Mouse (Mus musculus) heart, embryonic 10.5 days (tissue): ENCODE results near the gene Got1. TPM values are rescaled to one million over a fixed set of nuclear protein-coding genes. Genes with fewer than 3 reads are reported as not detected.

Source experiments
- DNase-seq: peaks from one replicate; pipeline ENCODE4 v3.0.0-alpha.2; 2017; ENCODE audit warnings: low spot score
- H3K27ac ChIP-seq: fragments of 300-500 bp; sonication (generic); 2 replicates; pipeline ENCODE4 v1.5.1; 2016; ENCODE audit warnings: mild to moderate bottlenecking
- H3K27me3 ChIP-seq: fragments of 300-500 bp; sonication (generic); 2 replicates; pipeline ENCODE4 v1.6.1; 2016; ENCODE audit warnings: mild to moderate bottlenecking; ENCODE audit not compliant: poor library complexity, insufficient read depth, severe bottlenecking
- H3K36me3 ChIP-seq: fragments of 300-500 bp; sonication (generic); 2 replicates; pipeline ENCODE4 v1.6.1; 2016; ENCODE audit warnings: mild to moderate bottlenecking, moderate library complexity
- H3K4me1 ChIP-seq: fragments of 300-500 bp; sonication (generic); 2 replicates; pipeline ENCODE4 v1.6.1; 2016; ENCODE audit warnings: mild to moderate bottlenecking
- H3K4me3 ChIP-seq: fragments of 300-500 bp; sonication (generic); 2 replicates; pipeline ENCODE4 v1.5.1; 2016; ENCODE audit warnings: mild to moderate bottlenecking, moderate library complexity
- H3K9me3 ChIP-seq: fragments of 300-500 bp; sonication (generic); 2 replicates; pipeline ENCODE4 v1.6.1; 2016; ENCODE audit warnings: mild to moderate bottlenecking, moderate library complexity
- WGBS: fragments of 180-500 bp; shearing (Covaris S2); methylation state at CpG from one replicate; pipeline ENCODE4 v1.1.7; 2016; 5-methylcytosine and 5-hydroxymethylcytosine counted together
- polyA plus RNA-seq: library from polyadenylated mRNA; unstranded; fragments of >200 nt; fragmentation: Nextera tagmentation; extraction: Ambion mirVana; gene quantifications from 2 replicates; pipeline ENCODE4 v1.2.1, GENCODE M21; 2016

The Got1 gene
- polyA plus RNA-seq, 1 experiment from 2014 or later, result 119 TPM

DNA sequence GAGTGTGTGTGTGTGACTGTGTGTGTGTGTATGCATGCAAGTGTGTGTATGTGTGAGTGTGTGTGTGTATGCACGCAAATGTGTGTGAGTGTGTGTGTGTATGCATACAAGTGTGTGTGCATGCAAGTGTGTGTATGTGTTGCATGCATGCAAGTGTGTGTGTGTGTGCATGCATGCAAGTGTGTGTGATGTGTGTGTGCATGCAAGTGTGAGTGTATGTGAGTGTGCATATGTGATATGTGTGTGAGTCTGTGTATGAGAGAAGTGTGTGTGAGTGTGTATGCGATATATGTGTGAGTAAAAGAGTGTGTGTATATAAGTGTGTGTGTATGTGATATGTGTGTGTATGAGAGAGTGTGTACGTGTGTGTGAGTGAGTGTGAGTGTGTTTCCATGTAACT lies 11.0 kb upstream of the Got1 start:
- H3K27ac ChIP-seq, result no peak overlapping the region
- H3K36me3 ChIP-seq, result no peaks in the 10 kb centered on the region
- whole genome bisulfite sequencing, result 90% methylated on average over 3 of the region's 3 CpGs
- no peak overlapping the region for H3K4me3 ChIP-seq
- H3K4me1 ChIP-seq, result no peaks in the 10 kb centered on the region
- DNase-seq, result no peak
- no peaks in the 10 kb centered on the region for H3K9me3 ChIP-seq
- H3K27me3 ChIP-seq, result peaks cover 18% of the 10 kb centered on the region; the same call in 1 of the 2 replicates

DNA sequence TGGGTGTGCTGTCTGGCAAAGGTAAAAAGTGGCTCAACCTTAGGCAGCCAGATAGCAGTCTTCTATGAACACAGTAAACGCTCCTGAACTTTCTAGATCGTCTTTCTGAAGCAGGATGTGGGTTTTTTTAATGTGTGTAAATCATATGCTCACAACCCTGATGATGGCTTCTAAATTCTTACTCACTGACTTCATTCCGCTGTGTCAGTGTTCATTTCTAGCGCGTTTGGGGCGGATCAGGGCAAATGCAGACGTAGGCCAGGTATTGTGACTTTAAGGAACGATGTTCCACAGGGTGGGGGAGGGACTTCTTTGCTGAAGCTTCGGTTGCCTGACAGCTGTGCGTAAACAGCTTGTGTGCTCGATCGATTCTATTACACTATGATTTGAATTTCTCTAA lies 6.5 kb upstream of the Got1 start:
- DNase-seq, result no peak
- no peak overlapping the region for H3K27ac ChIP-seq
- H3K27me3 ChIP-seq, result no peaks in the 10 kb centered on the region
- H3K36me3 ChIP-seq, result no peaks in the 10 kb centered on the region
- peaks cover 3% of the 10 kb centered on the region; the same call in 1 of the 2 replicates for H3K4me1 ChIP-seq
- WGBS, result 41% methylated on average over 12 of the region's 12 CpGs
- H3K9me3 ChIP-seq, result no peaks in the 10 kb centered on the region
- no peak overlapping the region for H3K4me3 ChIP-seq

DNA sequence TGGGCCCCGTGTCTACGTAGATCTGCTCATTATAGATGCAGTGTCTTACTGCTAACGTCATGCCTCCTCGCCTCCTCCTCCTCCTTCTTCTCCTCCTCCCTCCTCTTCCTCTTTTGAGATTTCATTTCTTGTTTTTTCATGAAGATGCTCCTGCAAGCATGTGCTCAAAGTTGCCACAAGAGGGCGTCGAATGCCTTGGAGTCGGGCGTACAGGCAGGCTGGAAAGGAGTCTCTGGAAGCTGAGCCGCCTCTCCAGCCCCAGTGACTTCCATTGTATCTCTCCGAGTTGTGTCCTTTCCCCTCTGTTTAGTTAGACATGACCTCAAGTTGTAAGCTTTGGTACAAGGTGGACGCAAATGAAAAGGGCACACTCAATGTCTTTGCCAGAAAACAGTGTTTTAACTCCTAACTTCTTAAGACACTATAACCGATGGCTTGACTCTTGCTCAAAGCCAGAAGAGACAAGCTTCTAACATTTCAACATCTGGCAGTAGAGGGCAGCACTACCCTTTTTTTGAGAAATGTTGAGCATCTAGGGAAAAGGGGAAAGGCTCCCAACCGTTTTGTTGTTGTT lies 5.9 kb upstream of the Got1 start:
- H3K9me3 ChIP-seq, result no peaks in the 10 kb centered on the region
- H3K27me3 ChIP-seq, result no peaks in the 10 kb centered on the region
- WGBS, result 4% methylated on average over 13 of the region's 13 CpGs
- peaks cover 5% of the 10 kb centered on the region for H3K4me1 ChIP-seq
- DNase-seq, result peak; percentile 91
- no peak overlapping the region for H3K27ac ChIP-seq
- H3K36me3 ChIP-seq, result no peaks in the 10 kb centered on the region
- peak overlapping the region; percentile 38 for H3K4me3 ChIP-seq

DNA sequence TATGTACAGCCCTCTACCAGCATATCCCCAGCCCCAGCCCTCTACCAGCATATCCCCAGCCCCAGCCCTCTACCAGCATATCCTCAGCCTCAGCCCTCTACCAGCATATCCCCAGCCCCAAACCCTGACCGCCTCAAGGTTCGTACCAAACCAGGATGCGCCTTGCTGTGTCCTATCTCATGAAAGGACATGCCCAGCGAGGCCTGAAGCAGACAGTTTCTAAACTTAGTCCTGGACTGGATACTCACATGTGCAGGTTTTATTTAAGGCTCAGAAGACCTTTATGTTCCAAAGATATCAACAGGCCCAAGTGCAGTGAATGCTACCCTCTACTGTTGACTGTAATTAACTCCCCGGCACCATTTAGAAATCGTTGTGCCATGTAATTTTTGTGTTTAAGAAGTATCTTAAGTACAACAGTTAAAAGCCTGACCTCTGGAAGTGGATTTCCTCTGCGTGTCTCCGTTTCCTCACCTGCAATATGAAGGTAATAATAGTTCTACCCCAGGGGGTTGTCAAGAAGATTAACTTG lies 3.7 kb upstream of the Got1 start:
- H3K27ac ChIP-seq, result no peak overlapping the region
- DNase-seq, result no peak
- H3K4me1 ChIP-seq, result peaks cover 18% of the 10 kb centered on the region
- H3K4me3 ChIP-seq, result no peak overlapping the region
- H3K27me3 ChIP-seq, result no peaks in the 10 kb centered on the region
- 79% methylated on average over 8 of the region's 8 CpGs for WGBS
- H3K9me3 ChIP-seq, result no peaks in the 10 kb centered on the region
- H3K36me3 ChIP-seq, result no peaks in the 10 kb centered on the region

DNA sequence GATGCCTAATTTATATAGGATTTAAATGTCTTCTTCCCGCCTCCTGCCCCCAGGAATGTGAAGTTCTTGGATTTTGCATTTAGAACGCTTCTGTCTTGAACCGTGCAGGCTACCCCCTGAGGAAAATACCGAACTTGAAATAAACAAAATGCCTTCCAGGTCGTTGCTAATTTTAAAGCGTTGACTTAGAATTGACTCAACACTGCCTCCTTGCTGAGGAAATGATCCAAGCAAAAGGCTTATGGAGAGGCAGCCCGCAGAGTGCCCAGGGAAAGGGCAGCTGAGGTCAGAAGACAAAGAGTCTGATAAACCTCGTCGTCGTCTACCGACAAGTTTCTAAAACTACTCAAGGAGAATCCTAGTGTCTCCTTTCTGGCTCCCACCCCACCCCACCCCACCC lies 2.7 kb upstream of the Got1 start:
- Histone ChIP-seq H3K36me3 (no peaks in the 10 kb centered on the region), H3K4me3 (no peak overlapping the region), H3K27me3 (no peaks in the 10 kb centered on the region), H3K27ac (no peak overlapping the region), H3K9me3 (no peaks in the 10 kb centered on the region), H3K4me1 (peaks cover 24% of the 10 kb centered on the region)
- no peak for DNase-seq
- 10% methylated on average over 11 of the region's 11 CpGs for WGBS

DNA sequence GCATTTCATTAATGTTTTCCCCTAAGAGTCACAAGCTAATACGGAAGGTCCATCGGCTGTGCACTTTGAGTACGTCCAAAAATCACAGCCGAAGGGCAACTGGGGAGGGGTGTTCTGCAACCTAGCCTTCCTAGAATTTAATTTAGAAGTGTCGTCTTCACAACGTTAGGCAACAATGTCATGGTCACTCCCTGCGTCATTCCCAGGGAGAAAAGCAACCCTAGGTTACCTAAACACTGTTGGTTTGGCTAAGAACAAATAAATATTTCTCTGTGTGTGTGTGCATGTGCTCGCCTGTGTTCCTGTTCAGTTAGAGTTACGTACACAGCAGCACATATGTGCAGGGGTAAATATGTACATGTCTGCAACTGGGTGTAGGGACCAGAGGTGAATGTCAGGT lies 1.6 kb upstream of the Got1 start:
- Histone ChIP-seq H3K4me1 (peaks cover 34% of the 10 kb centered on the region), H3K27ac (peak overlapping the region; percentile 93; the same call in 1 of the 2 replicates), H3K4me3 (no peak overlapping the region), H3K9me3 (no peaks in the 10 kb centered on the region), H3K27me3 (no peaks in the 10 kb centered on the region), H3K36me3 (no peaks in the 10 kb centered on the region)
- DNase-seq, result no peak
- 92% methylated on average over 9 of the region's 9 CpGs for WGBS

DNA sequence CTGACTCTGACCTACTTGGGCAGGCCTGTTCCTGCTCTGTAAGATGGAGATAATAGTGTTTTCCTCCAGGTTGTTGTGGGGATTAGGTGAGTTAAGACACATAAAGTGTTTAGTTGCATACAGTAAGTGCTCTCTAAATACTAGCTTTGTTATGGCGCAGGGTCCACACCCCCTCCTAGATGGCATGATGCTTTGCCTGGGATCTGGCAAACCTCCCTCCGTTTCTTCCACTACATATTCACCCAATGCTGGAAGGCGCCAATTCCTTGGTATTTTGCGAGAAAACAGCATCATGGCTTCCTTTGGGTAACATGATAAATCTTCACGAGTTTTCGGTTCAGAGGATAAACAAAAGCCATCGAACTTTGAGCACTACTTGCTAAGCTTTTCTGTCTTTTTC lies 1.2 kb upstream of the Got1 start:
- H3K27ac ChIP-seq, result peak overlapping the region; percentile 93
- WGBS, result 87% methylated on average over 7 of the region's 7 CpGs
- H3K27me3 ChIP-seq, result no peaks in the 10 kb centered on the region
- peak overlapping the region; percentile 73 for H3K4me3 ChIP-seq
- H3K4me1 ChIP-seq, result peaks cover 38% of the 10 kb centered on the region
- no peaks in the 10 kb centered on the region for H3K36me3 ChIP-seq
- no peak for DNase-seq
- no peaks in the 10 kb centered on the region for H3K9me3 ChIP-seq

DNA sequence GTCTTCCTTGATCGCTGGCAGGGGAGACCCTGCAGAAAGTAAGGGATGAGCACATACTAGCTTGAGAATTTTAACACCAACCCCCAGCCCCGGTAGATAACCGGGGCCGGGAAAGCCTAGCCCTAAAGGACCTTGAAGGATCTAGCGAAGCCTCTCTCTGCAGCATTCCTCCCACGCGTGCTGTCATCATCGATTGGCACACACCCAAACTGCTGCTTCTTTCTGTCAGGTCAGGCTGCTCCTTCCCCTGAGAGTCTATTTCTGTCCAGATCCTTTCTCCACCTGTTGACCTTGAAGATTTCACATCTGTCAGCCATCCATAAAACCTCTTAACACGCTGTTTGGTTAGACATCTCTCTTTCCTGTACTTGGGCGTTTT lies 688 bp upstream of the Got1 start:
- DNase-seq, result peak; percentile 79
- Histone ChIP-seq H3K36me3 (no peaks in the 10 kb centered on the region), H3K4me3 (peak overlapping the region; percentile 73), H3K27me3 (no peaks in the 10 kb centered on the region), H3K27ac (peak overlapping the region; percentile 93), H3K9me3 (no peaks in the 10 kb centered on the region), H3K4me1 (peaks cover 42% of the 10 kb centered on the region)
- 15% methylated on average over 10 of the region's 10 CpGs for WGBS

DNA sequence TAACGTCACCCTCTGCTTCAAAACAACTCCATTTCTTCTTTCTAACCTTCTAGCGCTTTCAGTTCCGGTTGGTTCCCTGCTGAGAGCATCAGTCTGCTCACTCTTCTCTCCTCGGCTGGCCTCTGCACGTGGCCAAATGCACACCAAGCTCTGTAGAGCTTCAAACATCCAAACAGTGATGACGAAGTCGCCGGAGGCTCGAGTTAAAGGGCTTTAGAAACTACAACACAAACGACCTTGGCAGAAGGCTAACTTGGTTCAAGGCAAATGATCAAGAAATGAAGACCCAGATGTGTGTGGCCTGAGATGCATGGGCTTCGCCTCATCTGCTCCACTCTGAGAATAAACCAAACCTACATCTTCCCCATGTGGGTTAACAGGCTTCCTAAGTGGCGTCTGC lies 854 bp downstream of the Got1 start:
- Histone ChIP-seq H3K4me3 (peak overlapping the region; percentile 73), H3K27ac (peak overlapping the region; percentile 93), H3K36me3 (0 out of 2 replicates have a peak, but pooled peaks cover 3% of the 10 kb centered on the region), H3K27me3 (no peaks in the 10 kb centered on the region), H3K4me1 (peaks cover 53% of the 10 kb centered on the region), H3K9me3 (no peaks in the 10 kb centered on the region)
- 4% methylated on average over 12 of the region's 12 CpGs for WGBS
- no peak for DNase-seq

DNA sequence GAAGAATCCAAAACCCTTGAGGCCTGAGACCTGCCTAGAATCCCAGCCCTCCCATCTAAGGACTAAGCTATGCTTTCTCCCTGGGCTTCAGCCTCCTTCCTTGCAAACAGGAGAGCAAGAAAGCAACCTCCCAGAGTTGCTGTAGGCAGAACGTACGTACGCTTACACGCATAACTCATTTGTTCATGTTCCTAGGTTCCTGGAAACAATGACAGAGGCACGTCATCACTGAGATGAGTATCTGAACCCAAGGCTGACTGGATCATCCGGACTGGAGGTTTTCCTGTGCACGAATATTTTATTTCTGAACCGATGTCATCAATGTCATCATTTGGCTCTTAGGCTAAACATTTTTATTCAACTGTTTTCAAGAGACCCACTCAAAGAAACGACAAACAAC lies 2.4 kb downstream of the Got1 start:
- peaks cover 50% of the 10 kb centered on the region for H3K4me1 ChIP-seq
- no peaks in the 10 kb centered on the region for H3K27me3 ChIP-seq
- no peaks in the 10 kb centered on the region for H3K9me3 ChIP-seq
- no peak overlapping the region; the same call in 1 of the 2 replicates for H3K4me3 ChIP-seq
- no peak overlapping the region for H3K27ac ChIP-seq
- WGBS, result 78% methylated on average over 9 of the region's 9 CpGs
- H3K36me3 ChIP-seq, result peaks cover 6% of the 10 kb centered on the region; the same call in 1 of the 2 replicates
- DNase-seq, result no peak

DNA sequence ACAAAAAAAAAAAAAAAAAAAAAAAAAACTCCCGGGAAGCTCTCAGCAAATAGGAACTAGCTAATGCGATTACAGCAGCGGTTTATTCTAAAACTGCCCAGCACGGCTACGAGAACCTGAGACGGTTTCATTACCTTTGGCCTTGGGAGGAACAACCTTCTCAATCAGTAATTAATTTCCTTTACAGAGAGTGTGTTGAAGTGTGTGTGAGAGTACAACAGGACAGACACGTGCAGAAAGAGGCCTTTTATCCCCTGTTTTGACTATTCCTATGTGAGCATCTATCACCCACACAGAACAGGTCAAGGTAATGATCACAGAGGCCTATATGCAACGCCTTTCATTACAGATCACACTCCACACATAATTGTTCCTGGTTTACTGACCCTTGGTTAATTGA lies 3.0 kb downstream of the Got1 start:
- DNase-seq, result no peak
- 66% methylated on average over 8 of the region's 8 CpGs for WGBS
- no peak overlapping the region for H3K4me3 ChIP-seq

DNA sequence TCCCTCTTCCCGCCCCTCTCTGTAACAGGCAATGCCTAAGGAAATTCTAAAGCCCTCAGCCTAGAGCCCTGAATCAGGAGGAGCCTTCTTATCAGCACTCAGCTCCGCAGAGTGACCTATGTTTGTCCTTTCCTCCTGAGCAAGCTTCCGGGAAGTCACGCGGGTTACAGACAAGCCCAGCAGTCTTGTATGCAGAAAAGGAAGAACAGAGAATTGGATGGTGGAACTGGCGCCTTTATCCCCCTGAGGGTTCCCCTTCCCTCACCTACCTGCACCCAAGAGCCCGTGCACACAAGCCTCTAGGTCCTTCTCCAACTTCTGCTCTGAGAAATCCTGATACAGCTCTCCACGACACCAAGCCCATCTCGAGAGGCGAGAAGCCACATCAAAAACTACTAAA lies 4.0 kb downstream of the Got1 start:
- H3K9me3 ChIP-seq, result no peaks in the 10 kb centered on the region
- peak overlapping the region; percentile 28 for H3K4me3 ChIP-seq
- H3K27me3 ChIP-seq, result no peaks in the 10 kb centered on the region
- peaks cover 57% of the 10 kb centered on the region for H3K4me1 ChIP-seq
- WGBS, result 31% methylated on average over 9 of the region's 10 CpGs
- peak overlapping the region; percentile 69 for H3K27ac ChIP-seq
- H3K36me3 ChIP-seq, result peaks cover 16% of the 10 kb centered on the region; the same call in 1 of the 2 replicates
- no peak for DNase-seq

More for the DNA sequence above, 3.0 kb downstream of the Got1 start:
- Histone ChIP-seq H3K36me3 (peaks cover 7% of the 10 kb centered on the region; the same call in 1 of the 2 replicates), H3K4me1 (peaks cover 54% of the 10 kb centered on the region), H3K27me3 (no peaks in the 10 kb centered on the region), H3K27ac (no peak overlapping the region), H3K9me3 (no peaks in the 10 kb centered on the region)

DNA sequence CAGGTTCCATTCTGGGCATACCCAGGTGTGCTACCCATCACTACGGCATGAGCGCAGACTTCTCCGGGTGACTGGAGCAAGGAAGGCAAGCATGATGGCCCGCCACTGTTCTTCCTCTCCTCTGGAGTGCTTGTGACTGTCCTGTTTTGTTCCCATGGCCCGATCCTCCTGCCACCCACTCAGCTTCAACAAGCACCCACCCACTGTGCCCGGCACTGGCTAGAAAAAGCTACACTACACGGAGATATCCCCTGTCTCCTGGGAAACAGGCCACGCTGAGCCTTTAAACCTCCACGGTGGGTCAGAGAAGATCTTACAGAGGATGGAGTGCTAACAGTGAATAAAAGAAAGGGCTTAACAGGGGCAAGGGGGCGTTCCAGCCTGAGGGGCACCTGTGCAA lies 5.2 kb downstream of the Got1 start:
- Histone ChIP-seq H3K4me3 (no peak overlapping the region), H3K4me1 (peaks cover 50% of the 10 kb centered on the region), H3K9me3 (no peaks in the 10 kb centered on the region), H3K36me3 (peaks cover 27% of the 10 kb centered on the region), H3K27me3 (no peaks in the 10 kb centered on the region), H3K27ac (no peak overlapping the region)
- 89% methylated on average over 10 of the region's 10 CpGs for WGBS
- no peak for DNase-seq

DNA sequence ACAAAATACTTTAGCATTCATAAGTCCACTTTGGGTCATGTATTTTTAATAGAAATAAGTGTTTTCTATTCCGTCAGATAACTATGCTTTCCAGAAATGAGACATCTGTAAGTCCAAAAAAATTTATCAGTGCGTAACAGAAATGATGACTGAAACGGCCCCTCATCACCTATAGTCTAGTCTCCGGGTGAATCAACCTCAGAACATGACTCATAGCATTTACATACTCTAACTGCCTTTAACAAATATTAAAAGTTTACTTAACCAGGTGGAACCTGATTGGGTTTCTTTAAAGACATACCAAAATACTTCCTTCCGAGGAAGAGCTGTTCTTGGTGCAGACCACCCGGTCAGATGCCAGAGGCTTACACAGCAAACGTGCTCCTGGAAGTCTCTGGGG lies 6.1 kb downstream of the Got1 start:
- Histone ChIP-seq H3K9me3 (no peaks in the 10 kb centered on the region), H3K4me1 (peaks cover 43% of the 10 kb centered on the region), H3K36me3 (peaks cover 37% of the 10 kb centered on the region), H3K4me3 (no peak overlapping the region), H3K27me3 (no peaks in the 10 kb centered on the region), H3K27ac (no peak overlapping the region)
- DNase-seq, result no peak
- 85% methylated on average over 7 of the region's 7 CpGs for WGBS
